Mouse (Mus musculus): ENCODE data around the gene Foxp1. TPM values are rescaled to one million over a fixed set of nuclear protein-coding genes. Genes with fewer than 3 reads are reported as not detected.

Foxp1 gene
- polyA plus RNA-seq, 1 experiment from 2014 or later, result 77.4 TPM

- no peak overlapping the region for H3K4me2 ChIP-seq
- 86% methylated on average over 3 of the region's 3 CpGs for WGBS
- H3K9me3 ChIP-seq, result no peaks in the 10 kb centered on the region
- peaks cover 16% of the 10 kb centered on the region for H3K27me3 ChIP-seq
- peaks cover 19% of the 10 kb centered on the region for H3K4me1 ChIP-seq (replicated peaks)
- H3K9ac ChIP-seq (replicated peaks), result no peak overlapping the region
- no peak overlapping the region for H3K27ac ChIP-seq
- H3K36me3 ChIP-seq, result no peaks in the 10 kb centered on the region
- no peak overlapping the region for H3K4me3 ChIP-seq (replicated peaks)
- ATAC-seq (ENCODE audit: insufficient number of reproducible peaks, insufficient read depth, low FRiP score, low TSS enrichment, low read depth), result no peak
Observed at GRCm38 (mm10) chr6:99305751-99306150, 216.8 kb downstream of the Foxp1 start.

GRCm38 (mm10) chr6:99305236-99305635, 217.3 kb downstream of the Foxp1 start:
- Histone ChIP-seq H3K4me1 (replicated peaks) (peaks cover 13% of the 10 kb centered on the region), H3K4me3 (replicated peaks) (no peak overlapping the region), H3K27ac (no peak overlapping the region), H3K9me3 (no peaks in the 10 kb centered on the region), H3K27me3 (peaks cover 16% of the 10 kb centered on the region), H3K9ac (replicated peaks) (no peak overlapping the region), H3K36me3 (no peaks in the 10 kb centered on the region), H3K4me2 (no peak overlapping the region)
- no peak for ATAC-seq (ENCODE audit: insufficient number of reproducible peaks, insufficient read depth, low FRiP score, low TSS enrichment, low read depth)
- WGBS, result 92% methylated on average over 3 of the region's 3 CpGs

DNA sequence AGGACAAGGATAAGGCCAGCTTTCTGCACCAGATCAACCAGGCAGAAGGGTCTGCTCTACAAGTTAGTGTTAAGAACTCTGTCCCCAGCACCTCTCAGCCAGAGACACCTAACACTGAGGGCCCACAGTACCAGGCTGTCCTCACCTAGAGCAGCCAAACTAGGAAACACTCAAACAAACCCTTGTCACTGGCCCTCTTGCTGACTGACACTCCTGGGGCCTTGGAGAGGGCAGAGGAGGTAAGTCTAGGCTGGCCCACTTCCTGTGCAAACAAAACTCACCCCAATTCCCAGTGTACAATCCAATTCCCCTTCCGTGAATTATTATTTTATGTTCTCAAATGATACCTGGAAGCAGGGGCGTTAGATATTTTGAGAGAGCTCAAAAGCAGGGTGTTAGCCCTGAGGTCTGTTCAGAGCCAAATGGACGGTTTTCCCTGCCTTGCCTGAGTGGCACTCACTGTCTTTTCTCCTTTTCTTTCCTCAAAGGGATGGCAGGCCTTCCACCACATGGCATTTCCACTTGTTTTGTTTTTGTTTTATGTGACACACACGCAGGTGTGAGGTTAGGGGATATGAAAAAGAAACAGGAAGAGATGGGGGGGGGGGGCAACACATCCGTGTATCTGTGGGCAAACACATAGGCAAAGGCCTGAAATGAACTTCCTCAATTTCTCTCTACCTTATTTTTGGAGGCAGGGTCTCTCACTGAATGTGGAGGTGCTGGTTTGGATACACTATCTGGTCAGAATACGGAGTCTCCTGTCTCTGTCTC, 219.7 kb downstream of the Foxp1 start:
- no peak overlapping the region for H3K4me2 ChIP-seq
- H3K9me3 ChIP-seq, result no peaks in the 10 kb centered on the region
- H3K27ac ChIP-seq, result no peak overlapping the region
- H3K4me3 ChIP-seq (replicated peaks), result no peak overlapping the region
- ATAC-seq (ENCODE audit: insufficient number of reproducible peaks, insufficient read depth, low FRiP score, low TSS enrichment, low read depth), result no peak
- peaks cover 1% of the 10 kb centered on the region for H3K27me3 ChIP-seq
- H3K36me3 ChIP-seq, result no peaks in the 10 kb centered on the region
- H3K4me1 ChIP-seq (replicated peaks), result peaks cover 13% of the 10 kb centered on the region; the same call in 1 of the 2 replicates
- H3K9ac ChIP-seq (replicated peaks), result no peak overlapping the region
- 84% methylated on average over 6 of the region's 6 CpGs for WGBS

GRCm38 (mm10) chr6:99301923-99302322, 220.6 kb downstream of the Foxp1 start:
- no peak overlapping the region for H3K4me3 ChIP-seq (replicated peaks)
- ATAC-seq (ENCODE audit: insufficient number of reproducible peaks, insufficient read depth, low FRiP score, low TSS enrichment, low read depth), result no peak
- peaks cover 13% of the 10 kb centered on the region; the same call in 1 of the 2 replicates for H3K4me1 ChIP-seq (replicated peaks)
- no peaks in the 10 kb centered on the region; the same call in 1 of the 2 replicates for H3K27me3 ChIP-seq
- no peak overlapping the region for H3K4me2 ChIP-seq
- no peaks in the 10 kb centered on the region for H3K9me3 ChIP-seq
- 62% methylated on average over 8 of the region's 8 CpGs for WGBS
- H3K9ac ChIP-seq (replicated peaks), result no peak overlapping the region
- no peaks in the 10 kb centered on the region for H3K36me3 ChIP-seq
- H3K27ac ChIP-seq, result no peak overlapping the region

DNA sequence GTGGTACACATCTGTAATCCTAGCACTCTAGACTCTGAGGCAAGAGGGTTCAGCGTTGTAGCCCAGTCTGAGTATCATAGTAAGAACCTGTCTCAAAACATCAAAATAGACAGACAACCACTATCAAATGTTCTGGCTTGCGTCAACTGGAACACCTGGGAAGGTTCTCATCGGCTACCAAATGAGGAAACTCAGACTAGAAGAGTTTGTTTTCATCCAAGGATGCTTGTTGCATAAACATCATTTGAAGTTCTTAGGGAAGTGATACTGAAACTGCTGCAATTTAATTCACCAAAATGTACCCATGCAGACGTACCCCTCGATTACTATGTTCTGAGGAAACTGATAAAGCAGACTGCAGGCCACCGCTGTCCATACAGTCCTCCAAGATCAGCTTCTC, 222.3 kb downstream of the Foxp1 start:
- Histone ChIP-seq H3K27me3 (no peaks in the 10 kb centered on the region; the same call in 1 of the 2 replicates), H3K4me3 (replicated peaks) (no peak overlapping the region), H3K9me3 (no peaks in the 10 kb centered on the region), H3K36me3 (no peaks in the 10 kb centered on the region), H3K27ac (no peak overlapping the region), H3K9ac (replicated peaks) (no peak overlapping the region), H3K4me2 (no peak overlapping the region), H3K4me1 (replicated peaks) (peaks cover 16% of the 10 kb centered on the region; the same call in 1 of the 2 replicates)
- WGBS, result 90% methylated on average over 6 of the region's 6 CpGs
- no peak for ATAC-seq (ENCODE audit: insufficient number of reproducible peaks, insufficient read depth, low FRiP score, low TSS enrichment, low read depth)

GRCm38 (mm10) chr6:99299196-99299595, 223.3 kb downstream of the Foxp1 start:
- no peaks in the 10 kb centered on the region for H3K9me3 ChIP-seq
- H3K4me2 ChIP-seq, result no peak overlapping the region
- no peak for ATAC-seq (ENCODE audit: insufficient number of reproducible peaks, insufficient read depth, low FRiP score, low TSS enrichment, low read depth)
- no peak overlapping the region for H3K4me3 ChIP-seq (replicated peaks)
- no peaks in the 10 kb centered on the region for H3K36me3 ChIP-seq
- H3K27me3 ChIP-seq, result no peaks in the 10 kb centered on the region
- no peak overlapping the region for H3K9ac ChIP-seq (replicated peaks)
- WGBS, result 80% methylated on average over 14 of the region's 14 CpGs
- no peak overlapping the region for H3K27ac ChIP-seq
- peaks cover 16% of the 10 kb centered on the region; the same call in 1 of the 2 replicates for H3K4me1 ChIP-seq (replicated peaks)

DNA sequence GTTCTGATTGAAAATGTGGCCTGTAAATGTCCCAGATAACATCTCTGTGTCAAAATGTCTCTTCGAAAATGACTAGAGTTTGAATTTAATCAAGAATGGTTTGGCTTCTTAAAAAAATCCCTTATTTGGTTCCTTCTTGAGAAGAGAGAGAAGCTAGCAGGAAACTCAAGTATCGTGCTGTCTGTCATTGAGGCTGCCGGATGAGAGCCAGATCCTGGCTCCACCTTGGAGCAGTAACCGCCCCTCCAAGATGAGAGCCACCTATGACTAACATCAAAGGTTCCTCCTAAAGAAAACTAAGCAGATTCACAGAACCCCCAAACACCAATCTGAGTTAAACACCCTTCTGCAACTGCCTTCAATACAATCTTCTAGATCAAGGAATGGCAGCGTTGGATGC, 225.0 kb downstream of the Foxp1 start:
- no peaks in the 10 kb centered on the region for H3K36me3 ChIP-seq
- no peaks in the 10 kb centered on the region for H3K9me3 ChIP-seq
- no peak overlapping the region for H3K9ac ChIP-seq (replicated peaks)
- H3K27ac ChIP-seq, result no peak overlapping the region
- H3K4me1 ChIP-seq (replicated peaks), result peaks cover 16% of the 10 kb centered on the region; the same call in 1 of the 2 replicates
- WGBS, result 77% methylated on average over 5 of the region's 5 CpGs
- no peaks in the 10 kb centered on the region for H3K27me3 ChIP-seq
- no peak overlapping the region for H3K4me3 ChIP-seq (replicated peaks)
- no peak overlapping the region for H3K4me2 ChIP-seq
- ATAC-seq (ENCODE audit: insufficient number of reproducible peaks, insufficient read depth, low FRiP score, low TSS enrichment, low read depth), result no peak

DNA sequence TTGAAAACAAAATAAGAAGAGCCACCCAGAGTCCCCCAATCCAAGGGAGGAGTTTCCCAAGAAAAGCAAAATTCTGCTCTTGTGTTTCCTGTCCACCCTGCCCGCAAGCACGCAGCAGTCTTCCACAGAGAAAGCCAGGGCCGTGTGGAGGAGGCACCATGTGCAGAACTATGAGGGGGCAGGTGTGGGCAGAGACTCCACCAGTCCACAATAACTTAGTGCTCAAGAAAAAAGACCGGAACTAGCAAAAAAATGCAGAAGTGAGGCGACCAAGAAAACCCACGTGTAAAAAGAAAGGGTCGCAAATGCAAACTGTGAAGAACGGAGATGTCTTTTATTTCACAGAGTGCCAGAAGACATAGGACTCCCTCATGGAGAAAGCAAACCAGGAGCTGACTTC, 227.0 kb downstream of the Foxp1 start:
- Histone ChIP-seq H3K36me3 (no peaks in the 10 kb centered on the region), H3K4me1 (replicated peaks) (0 out of 2 replicates have a peak, but pooled peaks cover 8% of the 10 kb centered on the region), H3K27me3 (no peaks in the 10 kb centered on the region), H3K27ac (no peak overlapping the region), H3K9me3 (no peaks in the 10 kb centered on the region), H3K4me3 (replicated peaks) (no peak overlapping the region), H3K9ac (replicated peaks) (no peak overlapping the region), H3K4me2 (no peak overlapping the region)
- WGBS, result 84% methylated on average over 8 of the region's 8 CpGs
- ATAC-seq (ENCODE audit: insufficient number of reproducible peaks, insufficient read depth, low FRiP score, low TSS enrichment, low read depth), result no peak

GRCm38 (mm10) chr6:99289220-99289619, 233.3 kb downstream of the Foxp1 start:
- WGBS, result 58% methylated on average over 4 of the region's 4 CpGs
- Histone ChIP-seq H3K9ac (replicated peaks) (no peak overlapping the region), H3K9me3 (no peaks in the 10 kb centered on the region)

DNA sequence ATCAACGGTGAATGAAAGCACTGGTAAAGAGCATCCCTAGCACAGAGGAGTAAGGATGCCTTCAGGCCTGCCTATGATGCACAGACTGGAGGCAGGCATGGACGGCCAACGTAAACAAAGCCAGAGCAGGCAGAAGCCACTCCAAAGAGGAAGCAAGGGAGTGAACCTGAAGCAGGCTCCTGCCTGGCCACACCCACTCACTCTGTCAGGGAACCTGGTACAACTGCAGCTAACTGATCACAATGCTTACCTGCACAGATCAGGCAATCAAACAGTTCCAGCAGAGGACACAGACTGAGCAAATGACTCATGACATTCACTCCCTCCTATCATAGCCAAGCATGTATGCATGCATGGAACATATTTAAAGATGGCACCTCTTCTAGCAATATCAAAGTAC, 237.5 kb downstream of the Foxp1 start:
- 59% methylated on average over 3 of the region's 3 CpGs for WGBS
- H3K9ac ChIP-seq (replicated peaks), result no peak overlapping the region
- ATAC-seq (ENCODE audit: insufficient number of reproducible peaks, insufficient read depth, low FRiP score, low TSS enrichment, low read depth), result no peak
- H3K36me3 ChIP-seq, result no peaks in the 10 kb centered on the region
- no peak overlapping the region for H3K27ac ChIP-seq
- no peaks in the 10 kb centered on the region for H3K4me1 ChIP-seq (replicated peaks)
- H3K4me2 ChIP-seq, result no peak overlapping the region
- H3K9me3 ChIP-seq, result no peaks in the 10 kb centered on the region
- H3K27me3 ChIP-seq, result no peaks in the 10 kb centered on the region
- no peak overlapping the region for H3K4me3 ChIP-seq (replicated peaks)

More at GRCm38 (mm10) chr6:99289220-99289619, 233.3 kb downstream of the Foxp1 start:
- no peak overlapping the region for H3K4me3 ChIP-seq (replicated peaks)
- H3K4me2 ChIP-seq, result no peak overlapping the region
- no peaks in the 10 kb centered on the region for H3K27me3 ChIP-seq
- H3K4me1 ChIP-seq (replicated peaks), result no peaks in the 10 kb centered on the region
- no peaks in the 10 kb centered on the region for H3K36me3 ChIP-seq
- no peak overlapping the region for H3K27ac ChIP-seq
- no peak for ATAC-seq (ENCODE audit: insufficient number of reproducible peaks, insufficient read depth, low FRiP score, low TSS enrichment, low read depth)

- Histone ChIP-seq H3K4me2 (no peak overlapping the region), H3K27me3 (no peaks in the 10 kb centered on the region), H3K4me3 (replicated peaks) (no peak overlapping the region), H3K36me3 (no peaks in the 10 kb centered on the region), H3K27ac (no peak overlapping the region), H3K4me1 (replicated peaks) (no peaks in the 10 kb centered on the region), H3K9me3 (no peaks in the 10 kb centered on the region), H3K9ac (replicated peaks) (no peak overlapping the region)
- 87% methylated on average over 4 of the region's 4 CpGs for WGBS
- ATAC-seq (ENCODE audit: insufficient number of reproducible peaks, insufficient read depth, low FRiP score, low TSS enrichment, low read depth), result no peak
Observed at GRCm38 (mm10) chr6:99284019-99284418, 238.5 kb downstream of the Foxp1 start.

Measured in limb, embryonic 12.5 days (tissue).